Mouse (Mus musculus): ENCODE measurements around the gene Slc30a9.

DNA sequence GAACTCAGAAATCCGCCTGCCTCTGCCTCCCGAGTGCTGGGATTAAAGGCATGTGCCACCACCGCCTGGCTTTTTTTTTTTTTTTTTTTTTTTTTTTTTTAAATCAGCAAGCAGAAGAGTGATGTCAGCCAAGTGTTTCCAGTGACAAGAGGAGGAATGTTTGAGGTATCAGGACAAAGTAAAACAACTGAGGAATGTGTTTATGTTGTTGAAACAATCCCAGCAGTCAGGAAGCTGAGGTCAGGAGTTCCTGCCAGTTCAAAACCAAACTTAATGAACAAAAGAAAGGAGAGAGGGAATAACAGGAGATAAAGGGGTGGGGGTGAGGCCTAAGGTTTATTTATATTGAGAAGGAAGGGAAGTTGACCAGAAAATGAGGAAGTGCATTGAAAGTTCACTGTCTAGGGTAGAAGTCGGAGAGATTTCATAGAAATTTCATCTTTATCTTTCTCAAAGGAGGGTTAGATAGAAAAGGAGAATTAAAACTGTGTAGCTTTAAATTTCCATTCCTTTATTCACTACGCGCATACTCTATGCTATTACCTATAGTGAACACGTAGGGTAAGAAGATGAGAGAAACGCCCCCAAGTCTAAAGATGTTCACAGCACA, 4.9 kb upstream of the Slc30a9 start:
- no peak for TF ChIP-seq CTCF (IDR thresholded peaks at IDR 0.05; ENCODE audit: insufficient read depth, low read depth, low read length)
- no peak for TF ChIP-seq POLR2A (IDR thresholded peaks at IDR 0.05; ENCODE audit: insufficient read depth, low read depth, low read length)
